ENCODE assay signal across 8 mouse cellular contexts in genomic region chr11:59208153-59208831, GRCm38 (mm10). TPM values are rescaled to one million over a fixed set of nuclear protein-coding genes. Genes with fewer than 3 reads are reported as not detected.
DNase-seq lines count a peak whose midpoint lies in the region; ATAC-seq and TF ChIP-seq lines count a peak whose summit lies in the region.

Gene 2310033P09Rik (plus strand): TSS chr11:59208321.

- no peak for TF ChIP-seq CTCF in bone marrow macrophage, adult 2 months (IDR thresholded peaks at IDR 0.05; ENCODE audit: low read depth, low read length)

- no peak for TF ChIP-seq POLR2A in bone marrow macrophage, adult 2 months (IDR thresholded peaks at IDR 0.05; ENCODE audit: borderline replicate concordance, low read depth, low read length)

- H3K27ac ChIP-seq in bone marrow macrophage, adult 2 months (ENCODE audit: insufficient read depth, low read depth, low read length): peak within 1 kb of the TSS; percentile 84
- peak within 1 kb of the TSS; percentile 93 for H3K27ac ChIP-seq in embryonic facial prominence, embryonic 15.5 days (replicated peaks)
- peak within 1 kb of the TSS; percentile 87 for H3K27ac ChIP-seq in limb, embryonic 13.5 days
- peak within 1 kb of the TSS; percentile 86 for H3K27ac ChIP-seq in midbrain, embryonic 15.5 days

- H3K9me3 ChIP-seq in embryonic facial prominence, embryonic 15.5 days (replicated peaks): no peaks in the 10 kb centered on the region
- H3K9me3 ChIP-seq in limb, embryonic 13.5 days: no peaks in the 10 kb centered on the region
- H3K9me3 ChIP-seq in midbrain, embryonic 15.5 days: no peaks in the 10 kb centered on the region

- WGBS in embryonic facial prominence, embryonic 15.5 days: under 1% methylated on average over 67 of the region's 67 CpGs
- WGBS in limb, embryonic 13.5 days: under 1% methylated on average over 66 of the region's 67 CpGs
- WGBS in midbrain, embryonic 15.5 days: under 1% methylated on average over 60 of the region's 67 CpGs

- H3K36me3 ChIP-seq in embryonic facial prominence, embryonic 15.5 days: peaks cover 62% of the 10 kb centered on the region
- peaks cover 74% of the 10 kb centered on the region for H3K36me3 ChIP-seq in limb, embryonic 13.5 days
- peaks cover 19% of the 10 kb centered on the region; the same call in 1 of the 2 replicates for H3K36me3 ChIP-seq in midbrain, embryonic 15.5 days (replicated peaks)

- H3K4me3 ChIP-seq in bone marrow macrophage, adult 2 months (ENCODE audit: insufficient read depth, low read length): peak within 1 kb of the TSS; percentile 96
- H3K4me3 ChIP-seq in embryonic facial prominence, embryonic 15.5 days (replicated peaks): peak within 1 kb of the TSS; percentile 98
- peak within 1 kb of the TSS; percentile 91 for H3K4me3 ChIP-seq in limb, embryonic 13.5 days
- H3K4me3 ChIP-seq in midbrain, embryonic 15.5 days: peak within 1 kb of the TSS; percentile 86

- peak within 1 kb of the TSS; percentile 85 for H3K9ac ChIP-seq in embryonic facial prominence, embryonic 15.5 days
- peak within 1 kb of the TSS; percentile 92 for H3K9ac ChIP-seq in limb, embryonic 13.5 days
- H3K9ac ChIP-seq in midbrain, embryonic 15.5 days: peak within 1 kb of the TSS; percentile 75

- no peaks in the 10 kb centered on the region for H3K27me3 ChIP-seq in embryonic facial prominence, embryonic 15.5 days
- H3K27me3 ChIP-seq in limb, embryonic 13.5 days: no peaks in the 10 kb centered on the region
- H3K27me3 ChIP-seq in midbrain, embryonic 15.5 days (replicated peaks): no peaks in the 10 kb centered on the region

- H3K4me1 ChIP-seq in bone marrow macrophage, adult 2 months (ENCODE audit: control insufficient read depth, insufficient read depth, low read length): peaks cover 12% of the 10 kb centered on the region
- peaks cover 20% of the 10 kb centered on the region for H3K4me1 ChIP-seq in embryonic facial prominence, embryonic 15.5 days
- peaks cover 15% of the 10 kb centered on the region for H3K4me1 ChIP-seq in limb, embryonic 13.5 days
- peaks cover 18% of the 10 kb centered on the region for H3K4me1 ChIP-seq in midbrain, embryonic 15.5 days

- H3K4me2 ChIP-seq in embryonic facial prominence, embryonic 15.5 days (replicated peaks): peak within 1 kb of the TSS; percentile 84
- H3K4me2 ChIP-seq in limb, embryonic 13.5 days (replicated peaks): peak within 1 kb of the TSS; percentile 85
- H3K4me2 ChIP-seq in midbrain, embryonic 15.5 days: peak within 1 kb of the TSS; percentile 90

- ATAC-seq in embryonic facial prominence, embryonic 15.5 days (ENCODE audit: insufficient number of reproducible peaks, low FRiP score, low TSS enrichment, low read depth): peak; percentile 81
- ATAC-seq in limb, embryonic 13.5 days (ENCODE audit: low FRiP score, low read depth): peak; percentile 87
- peak; percentile 90 for ATAC-seq in midbrain, embryonic 15.5 days (replicated peaks)

- DNase-seq in A20 (ENCODE audit: low read depth, low spot score): peak; percentile 94
- DNase-seq in heart, adult 8-10 months (ENCODE audit: low spot score): peak; percentile 91
- DNase-seq in kidney, adult 9 months: peak; percentile 94
- peak; percentile 90 to 91 for DNase-seq in spleen, adult 18-20 months

RNA-seq across cellular contexts. Expression of gene 2310033P09Rik, which starts in this region (rescaled TPM):
- 18.9 and 20.8 TPM in 2 replicates for polyA plus RNA-seq in bone marrow macrophage, adult 2 months (2012; ENCODE audit: insufficient read depth, insufficient read length, missing spikeins)
- polyA plus RNA-seq in embryonic facial prominence, embryonic 15.5 days (2015; fragmentation: Nextera tagmentation; extraction: Ambion mirVana): 30.6 and 31.3 TPM in 2 replicates
- 10 to 100 TPM in 3 of 4 experiments, 1 to 10 TPM in 1; 9.8 to 12.9 (median 10.6) TPM for total RNA-seq in heart, adult 8-10 months (2022)
- 34.1 and 37.4 TPM in 2 replicates for polyA plus RNA-seq in limb, embryonic 13.5 days (2015; fragmentation: Nextera tagmentation; extraction: Ambion mirVana)
- polyA plus RNA-seq in midbrain, embryonic 15.5 days (2015; fragmentation: Nextera tagmentation; extraction: Ambion mirVana): 24.3 and 27.7 TPM in 2 replicates

Comparison
In these comparisons a context has a peak if more than half of its experiments do, and no peak if none do; other contexts are left out.
1. Peak in every context shown above with its lines: DNase-seq, ATAC-seq, H3K4me3 ChIP-seq and H3K27ac ChIP-seq.